Mouse (Mus musculus): Measurements from ENCODE around the gene Rprd1b.

DNA sequence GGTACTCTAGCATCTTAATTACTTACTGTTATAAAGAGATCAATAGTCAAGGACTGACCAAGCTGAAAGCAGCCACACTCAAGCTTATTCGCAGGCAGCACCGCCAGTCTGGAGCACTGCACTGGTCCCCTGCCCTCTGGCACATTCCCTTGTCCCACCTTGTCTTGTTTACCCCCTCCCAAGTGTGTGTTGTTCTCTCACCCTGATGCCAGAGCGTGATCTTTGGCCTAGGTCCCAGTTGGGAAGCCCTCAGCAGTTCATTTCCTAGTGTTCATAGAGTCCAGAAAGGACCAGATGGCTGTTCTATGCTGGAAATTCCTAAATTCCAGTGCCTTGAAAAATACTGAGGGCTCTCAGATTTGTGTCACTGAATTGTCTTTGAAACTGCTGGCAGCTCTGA lies 28.7 kb downstream of the Rprd1b start:
- TF ChIP-seq POLR2A (IDR thresholded peaks at IDR 0.05; ENCODE audit: extremely low read depth, insufficient read depth, low read length) (no peak), CTCF (IDR thresholded peaks at IDR 0.05; ENCODE audit: extremely low read depth, insufficient read depth, low read length) (no peak)

All from cortical plate, adult 2 months (tissue).